Mouse (Mus musculus) bone marrow, adult 2 months (tissue): ENCODE data around the gene Unc119b.

ENCODE experiments used
- CTCF ChIP-seq: fragments of 200-500 bp; IDR thresholded peaks from 2 replicates; pipeline ENCODE4 v1.5.1; 2011; ENCODE audit warnings: low read length, control low read depth; ENCODE audit not compliant: control insufficient read depth, insufficient read depth
- POLR2A ChIP-seq: fragments of 200-500 bp; IDR thresholded peaks from 2 replicates; pipeline ENCODE4 v1.6.1; 2011; ENCODE audit warnings: low read depth, mild to moderate bottlenecking, control low read depth, low read length, borderline replicate concordance; ENCODE audit not compliant: control insufficient read depth

DNA sequence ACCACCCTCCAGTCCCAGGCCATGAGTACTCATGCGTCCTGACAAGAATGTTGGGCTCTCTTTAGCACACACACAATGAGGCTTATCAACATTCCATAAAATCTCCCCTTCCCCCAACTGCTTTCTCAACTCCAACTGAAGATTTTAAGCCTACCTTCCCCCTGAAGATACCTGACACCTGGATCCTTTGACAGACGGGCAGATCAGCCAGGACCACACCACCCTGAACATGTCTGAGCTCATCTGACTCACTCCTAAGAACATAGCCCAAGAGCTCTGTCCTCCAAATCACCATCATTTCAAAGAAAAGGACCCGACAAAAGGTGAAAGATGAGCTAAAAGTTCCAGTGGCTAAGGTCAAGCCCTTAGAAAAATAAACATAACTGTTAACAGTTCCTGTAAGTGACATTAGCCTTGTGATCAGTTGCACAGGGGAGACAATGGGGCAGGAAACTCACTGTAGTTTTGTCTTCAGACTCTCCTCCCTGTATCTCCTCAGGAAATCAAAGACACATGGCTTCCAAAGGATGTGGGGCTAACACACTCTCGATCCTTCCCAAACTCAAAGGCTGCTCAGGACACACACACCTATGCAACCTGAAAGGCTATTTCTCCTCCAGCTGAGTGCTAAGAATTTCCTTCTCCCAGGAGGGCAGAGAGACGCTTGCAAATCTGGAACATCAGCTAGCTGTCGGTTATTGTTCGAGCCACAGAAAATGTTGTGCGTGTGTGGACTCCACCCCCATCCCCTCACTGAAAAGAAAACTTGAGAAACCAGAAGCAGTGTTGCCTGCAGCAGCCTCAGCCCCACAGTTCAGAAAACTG is 17.6 kb upstream of the Unc119b start:
- TF ChIP-seq CTCF (no peak), POLR2A (no peak)
